Mouse (Mus musculus): ENCODE results near the gene Atrnl1. TPM values are rescaled to one million over a fixed set of nuclear protein-coding genes. Genes with fewer than 3 reads are reported as not detected.

Gene Atrnl1
- total and polyA plus RNA-seq, 3 experiments, result 5.7 to 24.4 (median 23.4) TPM

GRCm38 (mm10) chr19:57609361-57610057 lies 1.3 kb upstream of the Atrnl1 start:
- DNase-seq, result peak; percentile 59

- DNase-seq, result no peak
Measured at GRCm38 (mm10) chr19:57610058-57610475, 767 bp upstream of the Atrnl1 start.

- DNase-seq, result peak; percentile 73
Measured at GRCm38 (mm10) chr19:57611291-57612178, 701 bp downstream of the Atrnl1 start.

GRCm38 (mm10) chr19:57612179-57612472 lies 1.3 kb downstream of the Atrnl1 start:
- peak; percentile 30 for DNase-seq

GRCm38 (mm10) chr19:57615972-57616621 lies 5.3 kb downstream of the Atrnl1 start:
- no peak for DNase-seq

- DNase-seq, result no peak
Measured at GRCm38 (mm10) chr19:57619088-57619487, 8.3 kb downstream of the Atrnl1 start.

GRCm38 (mm10) chr19:57621814-57622213 lies 11.0 kb downstream of the Atrnl1 start:
- DNase-seq, result no peak

GRCm38 (mm10) chr19:57625738-57626137 lies 14.9 kb downstream of the Atrnl1 start:
- no peak for DNase-seq

GRCm38 (mm10) chr19:57627251-57627650 lies 16.4 kb downstream of the Atrnl1 start:
- no peak for DNase-seq

GRCm38 (mm10) chr19:57642536-57642935 lies 31.7 kb downstream of the Atrnl1 start:
- no peak for DNase-seq

- no peak for DNase-seq
Measured at GRCm38 (mm10) chr19:57642980-57643379, 32.1 kb downstream of the Atrnl1 start.

GRCm38 (mm10) chr19:57648202-57648943 lies 37.5 kb downstream of the Atrnl1 start:
- DNase-seq, result no peak

GRCm38 (mm10) chr19:57648944-57649271 lies 38.1 kb downstream of the Atrnl1 start:
- no peak for DNase-seq

- peak; percentile 14 for DNase-seq
Measured at GRCm38 (mm10) chr19:57655083-57655482, 44.2 kb downstream of the Atrnl1 start.

- DNase-seq, result no peak
Measured at GRCm38 (mm10) chr19:57655491-57655890, 44.7 kb downstream of the Atrnl1 start.

GRCm38 (mm10) chr19:57657426-57658087 lies 46.7 kb downstream of the Atrnl1 start:
- no peak for DNase-seq

GRCm38 (mm10) chr19:57658111-57659091 lies 47.6 kb downstream of the Atrnl1 start:
- no peak for DNase-seq

GRCm38 (mm10) chr19:57667011-57667410 lies 56.2 kb downstream of the Atrnl1 start:
- no peak for DNase-seq

- no peak for DNase-seq
Measured at GRCm38 (mm10) chr19:57667946-57668345, 57.1 kb downstream of the Atrnl1 start.

- no peak for DNase-seq
Measured at GRCm38 (mm10) chr19:57679455-57679854, 68.6 kb downstream of the Atrnl1 start.
